Mouse (Mus musculus) brain, embryonic 14.5 days (tissue): Measurements from ENCODE around the gene Ccdc125.
"Not testable (repeated sequence)": the region's sequence is repeated elsewhere in the genome, so short reads cannot be mapped to it uniquely, and the experiment has no call there.

Source experiments
- CTCF ChIP-seq: fragments of 200-500 bp; IDR thresholded peaks from 2 replicates; pipeline ENCODE4 v1.5.1; 2012; ENCODE audit warnings: inconsistent platforms, mild to moderate bottlenecking, moderate library complexity, borderline replicate concordance; ENCODE audit not compliant: insufficient read depth, insufficient read length; ENCODE audit errors: extremely low read depth
- POLR2A ChIP-seq: fragments of 200-500 bp; IDR thresholded peaks from 2 replicates; pipeline ENCODE4 v1.6.1; 2012; ENCODE audit warnings: mild to moderate bottlenecking, inconsistent platforms, borderline replicate concordance; ENCODE audit not compliant: poor library complexity, insufficient read depth, insufficient read length, severe bottlenecking; ENCODE audit errors: extremely low read depth

- TF ChIP-seq POLR2A, CTCF: not testable (repeated sequence)
Measured at GRCm38 (mm10) chr13:100728530-100728929, 59.0 kb downstream of the Ccdc125 start.
